Mouse (Mus musculus) stomach, embryonic 15.5 days (tissue): ENCODE measurements around the gene Uck2. TPM values are rescaled to one million over a fixed set of nuclear protein-coding genes. Genes with fewer than 3 reads are reported as not detected.

Experiments used
- ATAC-seq: fragments of 200-750 bp; cut with Nextera tagmentation; 2 replicates; pipeline ENCODE4 v1.8.0; 2017; ENCODE audit warnings: low read depth, moderate number of reproducible peaks, moderate TSS enrichment; ENCODE audit not compliant: insufficient read depth, low FRiP score
- H3K27ac ChIP-seq: fragments of 300-500 bp; sonication (generic); 2 replicates; pipeline ENCODE4 v1.5.1; 2015; ENCODE audit warnings: mild to moderate bottlenecking, inconsistent platforms
- H3K27me3 ChIP-seq: fragments of 300-500 bp; sonication (generic); replicated peaks from 2 replicates; pipeline ENCODE4 v1.6.1; 2015; ENCODE audit warnings: inconsistent platforms
- H3K36me3 ChIP-seq: fragments of 300-500 bp; sonication (generic); 2 replicates; pipeline ENCODE4 v1.6.1; 2015; ENCODE audit warnings: inconsistent platforms
- H3K4me1 ChIP-seq: fragments of 300-500 bp; sonication (generic); 2 replicates; pipeline ENCODE4 v1.6.1; 2015; ENCODE audit warnings: inconsistent platforms
- H3K4me2 ChIP-seq: fragments of 300-500 bp; sonication (generic); 2 replicates; pipeline ENCODE4 v1.6.1; 2015; ENCODE audit warnings: mild to moderate bottlenecking, inconsistent platforms
- H3K4me3 ChIP-seq: fragments of 300-500 bp; sonication (generic); replicated peaks from 2 replicates; pipeline ENCODE4 v1.5.1; 2015; ENCODE audit warnings: inconsistent platforms
- H3K9ac ChIP-seq: fragments of 300-500 bp; sonication (generic); 2 replicates; pipeline ENCODE4 v1.6.1; 2015; ENCODE audit warnings: inconsistent platforms
- H3K9me3 ChIP-seq: fragments of 300-500 bp; sonication (generic); 2 replicates; pipeline ENCODE4 v1.6.1; 2016; ENCODE audit warnings: inconsistent platforms
- WGBS: fragments of 180-500 bp; shearing (Covaris S2); methylation state at CpG from one replicate; pipeline ENCODE4 v1.1.7; 2015; 5-methylcytosine and 5-hydroxymethylcytosine counted together
- microRNA-seq: library from miRNA; unstranded; fragments of <30 nt; microRNA quantifications from one replicate; pipeline ENCODE4, GENCODE M21; 2016
- polyA plus RNA-seq: library from polyadenylated mRNA; unstranded; fragments of >200 nt; fragmentation: Nextera tagmentation; extraction: Ambion mirVana; gene quantifications from 2 replicates; pipeline ENCODE4 v1.2.1, GENCODE M21; 2015

Uck2 gene
- polyA plus RNA-seq, 1 experiment from 2014 or later: 73.3 TPM

DNA sequence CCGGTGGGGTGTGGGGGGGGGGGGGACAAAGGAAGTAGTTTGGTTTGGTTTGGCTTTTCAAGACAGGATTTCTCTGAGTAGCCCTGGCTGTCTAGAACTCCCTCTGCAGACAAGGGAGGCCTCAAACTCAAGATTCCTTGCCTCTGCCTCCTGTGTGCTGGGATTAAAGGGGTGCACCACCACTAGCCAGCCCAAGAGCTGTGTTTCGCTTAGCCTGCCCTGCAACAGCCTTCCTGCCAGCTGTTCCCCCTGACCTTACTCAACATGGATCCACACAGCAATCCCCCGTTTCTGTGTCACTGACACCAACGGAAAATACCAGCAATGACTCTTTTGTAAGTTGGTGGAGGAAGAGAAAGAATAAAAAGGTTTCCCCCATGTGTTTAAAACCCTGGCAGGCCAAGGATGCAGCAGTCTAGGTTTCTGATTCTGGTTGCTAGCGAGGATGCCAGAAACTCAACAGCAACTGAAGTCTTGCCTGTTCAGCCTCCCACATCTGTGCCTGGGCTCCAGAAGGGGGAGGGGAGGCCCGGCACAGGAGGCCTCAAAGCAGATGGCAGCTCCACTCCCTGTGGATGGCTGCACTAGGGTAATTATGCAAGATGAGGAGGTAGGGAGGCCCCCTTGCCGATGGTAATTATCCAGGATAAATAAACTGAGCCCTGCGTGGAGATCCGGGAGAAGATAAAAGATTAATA, 103.1 kb downstream of the Uck2 start:
- Histone ChIP-seq H3K4me2 (no peak overlapping the region), H3K27me3 (no peaks in the 10 kb centered on the region), H3K9me3 (no peaks in the 10 kb centered on the region), H3K27ac (no peak overlapping the region), H3K9ac (no peak overlapping the region), H3K4me3 (no peak overlapping the region), H3K36me3 (no peaks in the 10 kb centered on the region), H3K4me1 (no peaks in the 10 kb centered on the region)
- no peak for ATAC-seq
- WGBS: 36% methylated on average over 9 of the region's 9 CpGs

Small RNA genes within 50 kb of the gene (microRNA-seq; reads per million reads assigned to microRNA genes)
- not detected for gene Mir6347

Other genes starting within 250 kb of the Uck2 start
- gene Tmco1, start 23.1 kb upstream of the Uck2 start, polyA plus RNA-seq: 86.2 and 94.3 TPM in 2 replicates
- 77.1 and 92.8 TPM in 2 replicates for gene Aldh9a1, start 64.7 kb upstream of the Uck2 start, polyA plus RNA-seq
- 184 and 224 TPM in 2 replicates for gene Mgst3, start 108.5 kb upstream of the Uck2 start, polyA plus RNA-seq
- 0.12 TPM in 2 replicates for gene Lrrc52, start 181.5 kb upstream of the Uck2 start, polyA plus RNA-seq